Mouse (Mus musculus) layer of hippocampus, adult 18-20 months (tissue): Measurements from ENCODE around the gene Terb2. TPM values are rescaled to one million over a fixed set of nuclear protein-coding genes. Genes with fewer than 3 reads are reported as not detected.

Source experiments
- DNase-seq, 2 experiments: peaks; one replicate each; pipeline ENCODE4 v3.0.0; 2022; ENCODE audit warnings: low spot score in 2 of 2
- long read RNA-seq: library from polyadenylated mRNA; stranded (forward); transcript quantifications from one replicate; pipeline ENCODE4 v2.0.0, GENCODE M21; 2021
- total RNA-seq, 2 experiments: library from RNA; stranded (reverse); gene quantifications; 2 replicates each; pipeline ENCODE4 v1.2.3; 2021

Gene Terb2
- total RNA-seq = not detected
- long read RNA-seq = 0 reads

- no peak for DNase-seq
Observed at GRCm38 (mm10) chr2:122186106-122186505, at the start of gene Terb2, which contains the start of gene Patl2. TSS of gene Terb2 (plus strand) at chr2:122186272. TSS of gene Patl2 (minus strand) at chr2:122186189.

DNA sequence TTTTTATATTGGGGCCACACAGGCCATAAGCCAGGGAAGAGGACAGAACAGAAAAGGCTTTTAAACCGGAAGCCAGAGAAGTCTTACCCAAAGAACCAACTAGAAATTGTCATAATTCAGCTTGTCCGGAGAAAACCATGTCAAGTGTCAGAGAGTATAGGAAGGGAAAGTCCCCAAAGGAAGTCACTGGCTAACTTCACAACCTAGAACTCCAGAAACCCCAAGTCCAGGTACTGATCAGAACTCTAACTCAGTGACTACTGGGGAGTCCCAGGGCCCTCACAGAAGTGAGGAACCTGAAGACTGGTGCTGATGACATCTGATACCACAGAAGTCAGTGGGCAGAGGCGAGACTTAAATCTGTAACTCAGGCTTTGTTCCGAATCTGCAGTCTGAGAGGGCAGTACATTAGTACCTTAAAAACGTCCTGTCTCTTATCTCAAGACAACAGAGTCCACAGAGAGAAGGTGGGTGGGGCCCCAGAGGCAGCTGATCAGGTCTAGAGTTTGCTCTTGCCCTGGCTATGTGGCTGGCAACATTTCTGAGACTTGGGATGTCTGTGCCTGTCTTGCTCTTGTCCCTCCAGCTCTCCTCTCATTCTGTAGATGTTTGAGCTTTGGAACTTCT lies 48.1 kb upstream of the Terb2 start:
- no peak for DNase-seq

DNA sequence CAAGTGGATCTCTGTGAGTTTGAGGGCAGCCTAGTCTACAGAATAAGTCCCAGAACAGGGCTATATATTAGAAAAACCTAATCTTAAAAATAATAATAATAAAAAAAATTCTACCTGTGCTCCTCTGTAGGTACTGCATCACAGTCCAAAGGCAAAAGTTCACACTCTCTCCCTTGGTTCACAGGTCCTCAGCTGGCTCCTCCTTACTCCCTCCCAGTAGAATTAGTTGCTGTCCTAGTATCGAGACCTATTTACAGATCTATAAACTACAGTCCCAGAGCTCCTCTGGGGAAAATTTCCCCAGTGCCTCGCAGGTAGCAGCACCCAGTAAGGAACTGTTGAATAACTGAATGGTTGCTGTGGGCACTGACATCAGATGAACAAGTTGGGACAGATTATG lies 45.3 kb upstream of the Terb2 start:
- DNase-seq = no peak

DNA sequence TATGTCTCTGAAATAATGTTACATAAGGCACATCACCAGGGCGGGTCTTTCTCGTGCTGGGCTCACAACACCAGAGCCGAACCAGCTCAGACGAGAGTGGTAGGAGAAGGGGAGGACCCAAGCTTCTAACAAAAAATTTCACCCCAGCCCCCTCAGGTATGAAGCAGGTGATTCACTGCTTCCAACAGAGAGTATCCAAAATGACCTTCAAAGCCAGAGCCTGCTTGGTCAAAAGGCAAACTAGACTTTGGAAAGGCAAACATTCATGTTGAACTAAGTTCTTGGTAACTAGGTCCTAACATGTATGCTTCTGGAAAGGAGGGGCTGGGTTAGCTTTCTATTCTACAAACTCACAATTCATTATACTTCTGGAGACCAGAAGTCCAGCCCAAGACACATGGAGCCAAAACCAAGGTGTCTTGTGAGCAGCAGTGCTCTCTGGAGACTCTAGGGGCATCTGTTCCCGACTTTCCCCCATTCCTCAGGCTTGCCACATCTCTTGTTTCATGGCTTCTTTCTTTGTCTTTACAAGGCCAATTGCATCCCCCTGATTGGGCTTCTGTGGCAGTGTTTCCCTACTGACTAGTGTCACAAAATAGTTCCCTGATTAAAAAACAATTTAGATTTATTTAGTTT lies 44.6 kb upstream of the Terb2 start:
- DNase-seq = no peak

GRCm38 (mm10) chr2:122143111-122143510 lies 43.0 kb upstream of the Terb2 start:
- no peak for DNase-seq

DNA sequence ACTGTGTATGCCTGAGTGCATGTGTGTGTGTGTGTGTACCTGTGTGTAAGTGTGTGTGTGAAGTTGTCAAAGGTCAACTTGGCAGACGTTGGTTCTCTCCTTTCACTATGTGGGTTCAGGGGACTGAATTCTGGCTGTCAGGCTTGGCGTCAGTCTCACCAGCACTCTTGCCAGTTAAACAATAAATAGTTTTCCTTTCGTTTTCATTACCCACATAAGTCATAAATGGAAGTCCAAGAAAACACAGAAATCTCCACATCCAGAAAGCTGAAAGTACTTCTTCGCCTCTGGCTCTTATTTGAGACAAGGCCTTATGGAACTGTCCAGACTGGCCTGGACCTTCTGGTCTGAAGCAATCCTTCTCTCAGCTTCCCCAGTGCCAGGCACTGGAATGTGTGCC lies 40.3 kb upstream of the Terb2 start:
- no peak for DNase-seq

DNA sequence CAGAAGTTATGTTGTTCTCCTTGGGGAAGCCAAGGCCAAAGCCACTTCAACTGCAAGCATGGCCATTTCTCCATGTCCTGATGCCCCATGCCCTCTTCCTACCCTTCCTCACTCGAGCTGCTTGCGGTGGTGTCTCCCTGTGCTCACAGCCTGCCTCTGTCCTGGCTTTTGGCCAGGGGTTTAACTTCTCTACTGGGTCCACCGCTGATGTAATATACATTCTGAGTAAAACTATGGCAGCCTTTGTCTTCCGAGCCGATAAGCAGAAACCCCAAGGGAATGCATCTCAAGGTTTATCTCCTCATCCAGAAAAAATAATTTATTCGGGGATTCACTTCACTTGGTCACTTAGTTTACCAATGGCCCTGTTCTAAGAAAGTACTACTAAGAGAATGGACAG lies 39.4 kb upstream of the Terb2 start:
- DNase-seq = no peak

DNA sequence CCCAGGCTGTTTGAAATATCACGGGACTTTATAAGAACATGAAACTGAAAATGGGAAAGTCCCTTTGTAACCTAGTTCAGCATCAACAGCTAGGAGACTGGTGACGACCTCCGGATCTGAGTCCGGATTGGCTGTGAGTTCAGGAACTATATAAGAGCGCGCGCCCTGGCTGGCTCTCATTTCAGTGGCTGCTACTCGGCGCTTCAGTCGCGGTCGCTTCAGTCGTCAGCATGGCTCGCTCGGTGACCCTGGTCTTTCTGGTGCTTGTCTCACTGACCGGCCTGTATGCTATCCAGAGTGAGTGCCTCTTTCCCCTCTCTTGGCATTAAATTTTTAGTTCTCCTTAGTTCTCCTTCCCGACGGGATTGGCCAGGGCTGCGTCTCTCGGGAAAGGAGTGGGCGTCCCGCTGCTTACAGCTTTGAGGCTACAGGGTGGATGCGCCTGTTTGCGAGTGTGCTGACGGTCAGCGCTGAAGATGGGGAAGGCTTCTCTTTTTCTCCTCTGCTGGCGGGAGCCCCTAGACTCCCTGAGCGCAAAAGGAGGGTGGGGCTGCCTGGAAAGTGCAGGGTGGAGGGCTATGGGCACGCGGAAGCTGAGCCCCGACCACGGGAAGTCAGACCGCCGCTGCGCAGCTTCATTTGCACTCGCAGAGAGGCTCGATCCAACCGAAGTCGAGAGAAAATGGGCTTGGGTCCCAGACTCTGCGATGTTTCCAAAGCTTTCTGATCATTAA lies 38.4 kb upstream of the Terb2 start, which contains the start of gene B2m:
Gene B2m, plus strand, starts transcription at position 179 of the 734 bp plus-strand sequence.
- peak; percentile 82 to 97 for DNase-seq

GRCm38 (mm10) chr2:122148242-122148917 lies 37.7 kb upstream of the Terb2 start:
- DNase-seq = peak in 1 of 2 experiments; percentile 38

DNA sequence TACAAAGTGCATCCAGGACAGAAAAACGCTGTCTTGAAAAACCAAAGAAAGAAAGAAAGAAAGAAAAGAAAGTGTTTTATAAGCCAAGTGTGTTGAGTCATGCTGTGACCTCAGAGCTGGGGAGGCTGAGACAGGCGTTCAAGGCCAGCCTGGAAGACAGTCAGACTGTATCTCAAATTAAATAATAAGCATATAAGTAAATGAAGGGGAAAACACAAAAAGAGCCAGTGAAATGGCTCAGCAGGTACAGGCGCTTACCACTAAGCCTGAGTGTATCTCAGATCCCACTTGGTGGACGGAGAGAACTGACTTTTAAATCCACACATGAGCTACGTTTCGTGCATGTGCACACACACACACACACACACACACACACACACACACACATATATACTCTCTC lies 36.8 kb upstream of the Terb2 start:
- DNase-seq = no peak

- DNase-seq = no peak
Observed at GRCm38 (mm10) chr2:122149716-122150115, 36.4 kb upstream of the Terb2 start.

DNA sequence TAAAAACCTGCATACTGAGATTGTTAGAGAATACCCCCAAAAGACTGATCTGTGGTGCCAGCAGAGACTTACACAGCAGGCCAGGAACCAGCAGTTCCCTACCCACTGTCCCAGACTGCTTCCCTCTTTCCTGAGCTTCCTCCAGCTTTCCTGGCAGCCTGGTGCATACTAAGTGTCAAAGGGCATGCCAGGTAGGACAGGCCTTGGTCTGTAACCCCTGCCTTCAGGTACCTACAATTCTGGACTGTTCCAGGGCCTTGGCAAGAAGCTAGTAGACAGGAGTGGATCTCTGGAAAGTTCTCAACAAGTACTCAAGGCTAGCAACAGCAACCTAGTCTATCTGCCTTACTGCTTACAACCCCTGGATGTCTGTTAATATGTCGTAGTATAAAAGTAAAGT lies 34.9 kb upstream of the Terb2 start:
- no peak for DNase-seq

DNA sequence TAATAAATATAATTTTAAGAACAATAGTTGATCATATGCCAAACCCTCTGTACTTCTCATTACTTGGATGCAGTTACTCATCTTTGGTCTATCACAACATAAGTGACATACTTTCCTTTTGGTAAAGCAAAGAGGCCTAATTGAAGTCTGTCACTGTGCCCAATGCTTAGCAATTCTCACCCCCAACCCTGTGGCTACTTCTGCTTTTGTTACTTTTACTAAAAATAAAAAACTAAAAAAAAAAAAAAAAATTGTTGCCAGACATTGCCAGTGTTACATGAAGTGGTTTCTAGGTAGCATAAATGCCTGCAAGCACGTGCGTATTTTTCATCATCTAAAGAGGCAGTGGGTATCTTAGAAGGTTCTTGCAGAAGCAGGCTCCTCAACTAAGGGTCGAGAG lies 33.2 kb upstream of the Terb2 start:
- DNase-seq = no peak

DNA sequence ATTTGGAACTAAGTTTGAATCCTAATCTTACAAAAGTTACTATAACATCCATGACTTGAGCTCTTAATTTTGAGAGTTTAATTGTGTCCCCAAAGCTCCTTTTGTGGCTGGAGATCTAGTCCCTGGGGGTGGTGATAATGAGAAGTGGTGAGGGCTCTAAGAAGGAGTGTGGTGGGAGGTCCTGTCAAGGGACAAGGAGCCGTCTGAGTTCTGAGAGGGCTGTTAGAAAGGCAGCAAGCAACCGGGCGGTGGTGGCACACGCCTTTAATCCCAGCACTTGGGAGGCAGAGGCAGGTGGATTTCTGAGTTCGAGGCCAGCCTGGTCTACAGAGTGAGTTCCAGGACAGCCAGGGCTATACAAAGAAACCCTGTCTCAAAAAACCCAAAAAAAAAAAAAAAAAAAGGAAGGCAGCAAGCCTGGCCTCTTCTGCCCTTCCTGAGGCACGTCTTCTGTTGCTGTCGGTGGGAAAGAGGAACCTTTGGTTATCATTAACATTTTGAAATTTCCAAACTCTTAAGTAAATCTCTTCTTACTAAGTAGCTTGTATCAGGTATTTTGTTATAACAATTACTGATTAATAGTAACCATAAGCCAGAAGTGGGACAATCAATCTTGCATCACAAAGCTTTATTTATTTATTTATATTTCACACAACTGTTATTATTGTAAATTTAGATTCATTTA lies 32.2 kb upstream of the Terb2 start:
- DNase-seq = no peak

- no peak for DNase-seq
Observed at GRCm38 (mm10) chr2:122154479-122154878, 31.6 kb upstream of the Terb2 start.

GRCm38 (mm10) chr2:122155292-122155691 lies 30.8 kb upstream of the Terb2 start:
- DNase-seq = no peak

DNA sequence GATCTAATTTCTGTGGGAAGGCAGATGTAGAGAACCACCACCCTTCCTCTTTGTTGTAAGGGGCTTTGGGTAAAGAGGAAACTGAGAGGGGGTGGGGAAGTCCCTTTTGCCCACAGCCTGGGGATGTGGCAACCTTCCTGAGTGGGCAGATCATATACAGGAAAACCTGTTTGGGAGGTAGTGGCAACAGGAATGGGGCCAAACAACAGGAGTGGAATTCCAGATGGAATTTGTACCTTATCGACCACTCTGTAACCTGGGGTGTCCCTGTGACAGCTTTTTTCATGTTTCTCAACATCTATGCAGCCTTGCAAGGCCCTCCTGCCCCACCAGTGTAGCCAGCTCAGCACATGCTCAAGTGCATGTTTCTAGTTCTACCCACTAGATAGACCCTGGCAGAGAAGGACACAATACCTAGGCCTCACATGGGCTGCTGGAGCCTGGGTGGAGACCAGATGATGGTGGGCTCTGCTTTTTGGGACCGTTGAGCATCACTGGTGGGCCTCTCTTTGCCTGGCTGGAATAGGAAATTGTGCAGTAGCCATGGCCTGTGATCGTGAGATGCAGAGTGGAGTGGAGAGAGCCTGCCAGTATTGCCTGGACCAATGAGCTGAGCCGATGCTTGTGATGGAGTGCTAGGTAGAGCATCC lies 29.9 kb upstream of the Terb2 start:
- DNase-seq = no peak

GRCm38 (mm10) chr2:122157561-122157960 lies 28.5 kb upstream of the Terb2 start:
- DNase-seq = no peak

- no peak for DNase-seq
Observed at GRCm38 (mm10) chr2:122158362-122158802, 27.7 kb upstream of the Terb2 start.

GRCm38 (mm10) chr2:122159667-122160066 lies 26.4 kb upstream of the Terb2 start:
- no peak for DNase-seq

DNA sequence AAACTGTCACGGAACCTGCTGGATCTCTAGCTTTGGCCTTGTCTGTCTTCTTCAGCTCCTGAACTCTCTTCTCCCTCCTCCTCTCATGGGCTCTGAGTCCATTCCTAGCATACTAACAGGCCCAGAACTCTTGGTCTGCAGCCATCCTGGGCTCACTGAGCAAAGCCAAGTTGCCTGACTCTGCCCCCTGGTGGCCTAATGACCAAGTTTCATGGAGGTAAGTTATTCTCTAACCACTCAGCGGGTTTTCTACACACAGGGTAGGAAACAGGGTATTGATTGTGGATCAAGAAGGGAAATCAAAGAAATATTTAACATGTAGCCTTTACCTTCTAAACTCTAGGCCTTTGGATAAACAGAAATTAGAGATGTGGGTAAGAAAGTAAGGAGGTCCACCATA lies 25.4 kb upstream of the Terb2 start, which contains the start of gene Trim69:
Gene Trim69, plus strand, starts transcription at position 21 of the 400 bp plus-strand sequence.
- peak; percentile 37 to 84 for DNase-seq
